Mouse (Mus musculus) G1E (cell line): Measurements from ENCODE around the gene Nadk. TPM values are rescaled to one million over a fixed set of nuclear protein-coding genes. Genes with fewer than 3 reads are reported as not detected.

Source experiments
- ATAC-seq: 2 replicates; pipeline ENCODE4 v1.8.0; 2016; ENCODE audit warnings: mild to moderate bottlenecking; ENCODE audit not compliant: insufficient number of reproducible peaks, poor library complexity, low FRiP score, severe bottlenecking; ENCODE audit errors: extremely low read depth
- DNase-seq: peaks from one replicate; pipeline ENCODE4 v3.0.0; 2012; ENCODE audit warnings: low spot score
- H3K27me3 ChIP-seq: 2 replicates; pipeline ENCODE4 v1.6.1; 2012; ENCODE audit warnings: mild to moderate bottlenecking, low read length, inconsistent platforms; ENCODE audit not compliant: insufficient read depth
- H3K36me3 ChIP-seq: replicated peaks from 2 replicates; pipeline ENCODE3; 2012; ENCODE audit warnings: mild to moderate bottlenecking, inconsistent platforms
- H3K4me1 ChIP-seq: 2 replicates; pipeline ENCODE4 v1.6.1; 2012; ENCODE audit warnings: low read depth, low read length, inconsistent platforms, mixed read lengths; ENCODE audit not compliant: insufficient read depth
- H3K4me3 ChIP-seq: 2 replicates; pipeline ENCODE4 v1.5.1; 2012; ENCODE audit warnings: low read depth, mild to moderate bottlenecking, inconsistent platforms, low read length, moderate library complexity, mixed read lengths
- H3K9me3 ChIP-seq: replicated peaks from 2 replicates; pipeline ENCODE4 v1.6.1; 2012; ENCODE audit warnings: inconsistent platforms
- CTCF ChIP-seq: IDR thresholded peaks from 2 replicates; pipeline ENCODE4 v1.5.1; 2012; ENCODE audit warnings: low read depth, low read length, inconsistent platforms, mixed read lengths
- GATA1 ChIP-seq: IDR thresholded peaks from 2 replicates; pipeline ENCODE4 v1.6.1; 2012; ENCODE audit warnings: borderline replicate concordance, low read length, inconsistent platforms, mixed read lengths
- GATA2 ChIP-seq: IDR thresholded peaks from 2 replicates; pipeline ENCODE4 v1.6.1; 2012; ENCODE audit warnings: low read depth, low read length, inconsistent platforms, borderline replicate concordance
- POLR2AphosphoS5 ChIP-seq: IDR thresholded peaks from 2 replicates; pipeline ENCODE4 v1.6.1; 2012; ENCODE audit warnings: low read depth, low read length, inconsistent platforms; ENCODE audit not compliant: insufficient replicate concordance
- TAL1 ChIP-seq: conservative IDR thresholded peaks from 2 replicates; pipeline ENCODE4 v1.6.1; 2012; ENCODE audit warnings: low read depth, low read length, inconsistent platforms, mixed read lengths
- polyA plus RNA-seq: library from polyadenylated mRNA; stranded (reverse); fragments of >175 nt; gene quantifications from 2 replicates; pipeline ENCODE4 v1.2.3, GENCODE M21; 2012
- total RNA-seq, 2 experiments: library from RNA; stranded (forward) in 1 of 2; stranded (reverse) in 1 of 2; fragments of 200-1000 nt in 1 of 2; fragments of >200 nt in 1 of 2; fragmentation: Nextera tagmentation in 1 of 2; gene quantifications; 2 replicates each; pipeline ENCODE4 v1.2.3; 2014 to 2017

Gene Nadk
- total and polyA plus RNA-seq, 3 experiments = 58.4 to 67.5 (median 61.6) TPM

DNA sequence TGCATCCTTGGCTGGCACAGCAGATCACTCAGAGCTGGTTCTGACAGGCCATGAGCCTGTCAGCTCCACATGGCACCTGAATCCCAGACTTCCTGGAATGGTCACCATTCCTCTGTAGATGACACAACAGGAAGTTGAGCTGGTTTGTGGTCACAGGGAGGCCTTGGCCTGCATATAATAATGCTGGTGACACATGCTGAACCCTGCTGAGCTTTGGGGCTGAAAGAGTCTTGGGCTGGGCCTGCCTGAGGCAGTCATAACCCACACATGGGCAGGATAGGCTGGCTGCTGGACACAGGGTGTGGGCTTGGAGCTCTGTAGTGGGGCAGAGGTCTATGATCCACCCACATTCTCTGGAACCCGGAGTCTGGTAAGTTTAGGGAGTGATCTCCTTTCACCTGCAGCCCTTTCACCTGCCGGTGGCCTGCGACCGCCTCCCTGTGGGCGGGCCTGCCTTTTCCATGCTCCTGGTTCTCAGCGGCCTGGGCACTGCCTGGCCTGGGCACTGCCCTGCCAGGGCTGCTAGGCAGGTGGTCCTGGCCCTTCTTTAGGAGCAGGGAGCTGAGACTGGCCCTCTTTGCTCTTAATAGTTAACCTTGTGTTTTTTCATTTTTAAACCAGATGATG is 20.2 kb downstream of the Nadk start:
- peaks cover 18% of the 10 kb centered on the region for H3K4me1 ChIP-seq
- no peak for TF ChIP-seq TAL1
- TF ChIP-seq POLR2AphosphoS5 = no peak
- H3K27me3 ChIP-seq = no peaks in the 10 kb centered on the region
- H3K36me3 ChIP-seq = peaks cover 95% of the 10 kb centered on the region
- H3K4me3 ChIP-seq = no peak overlapping the region
- ATAC-seq = no peak; the same call in 1 of the 2 replicates
- no peaks in the 10 kb centered on the region for H3K9me3 ChIP-seq
- no peak for DNase-seq

DNA sequence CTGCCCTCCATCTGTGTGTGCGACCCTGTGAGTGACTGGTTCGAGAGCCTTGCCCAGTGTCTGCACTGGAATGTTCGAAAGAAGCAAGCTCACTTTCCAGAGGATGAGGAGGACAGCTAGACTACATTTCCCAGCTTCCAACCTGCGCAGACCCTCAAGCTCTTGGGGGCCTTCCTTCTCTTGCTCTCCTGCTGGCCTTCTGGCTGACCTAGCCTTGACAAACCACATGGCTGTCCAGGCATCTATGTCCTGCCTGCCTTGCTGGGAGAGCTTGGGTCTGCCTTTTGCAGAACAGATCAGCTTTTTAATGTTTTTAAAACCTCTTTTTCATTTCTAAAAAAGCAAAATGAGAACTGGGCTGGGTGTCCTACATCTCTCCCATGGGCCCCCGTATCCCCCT is 27.2 kb downstream of the Nadk start:
- no peak for ATAC-seq

DNA sequence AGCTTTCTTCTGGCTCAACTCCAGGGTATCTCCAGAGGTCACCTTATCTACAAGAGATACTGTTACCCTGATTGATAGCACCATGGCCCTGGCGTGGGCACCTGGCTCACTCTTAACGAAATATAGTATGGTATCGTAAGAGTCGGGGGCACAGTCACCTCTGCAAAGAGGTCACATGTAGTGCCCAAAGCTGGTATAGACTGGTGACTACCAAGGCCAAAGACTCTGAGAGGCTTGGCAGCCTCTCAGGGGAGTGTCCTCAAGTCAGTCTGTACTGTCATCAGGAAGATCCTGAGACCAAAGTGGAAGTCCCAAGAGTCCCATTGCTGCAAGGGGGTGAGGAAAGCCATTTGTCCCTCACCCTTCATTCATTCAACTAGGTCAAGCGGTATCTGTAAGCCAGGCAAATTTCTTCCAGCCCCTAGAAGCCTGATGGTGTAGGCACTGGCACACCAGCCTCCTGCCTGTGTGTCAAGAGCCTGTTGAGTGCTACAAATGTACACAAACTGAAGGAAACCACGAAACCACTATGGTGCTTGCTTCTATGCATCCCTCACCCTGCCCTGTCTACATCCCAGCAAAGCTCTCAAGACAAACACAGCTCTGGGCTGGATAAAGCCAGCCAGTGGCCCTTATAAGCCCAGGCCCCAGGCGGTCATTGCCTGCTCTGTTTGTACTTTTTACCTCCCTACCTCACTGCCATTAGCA is 29.0 kb downstream of the Nadk start:
- ATAC-seq = no peak
- Histone ChIP-seq H3K27me3 (no peaks in the 10 kb centered on the region), H3K36me3 (peaks cover 61% of the 10 kb centered on the region), H3K4me1 (peaks cover 29% of the 10 kb centered on the region), H3K9me3 (no peaks in the 10 kb centered on the region), H3K4me3 (no peak overlapping the region)
- TF ChIP-seq POLR2AphosphoS5 (no peak), TAL1 (no peak), GATA2 (no peak), GATA1 (no peak), CTCF (no peak)
- DNase-seq = no peak

More for the DNA sequence above, 27.2 kb downstream of the Nadk start:
- no peak for DNase-seq
- TF ChIP-seq GATA2 (no peak), TAL1 (no peak), GATA1 (no peak), CTCF (no peak)
- H3K27me3 ChIP-seq = no peaks in the 10 kb centered on the region
- no peak overlapping the region for H3K4me3 ChIP-seq
- no peaks in the 10 kb centered on the region for H3K9me3 ChIP-seq
- peaks cover 14% of the 10 kb centered on the region; the same call in 1 of the 2 replicates for H3K4me1 ChIP-seq
- H3K36me3 ChIP-seq = peaks cover 79% of the 10 kb centered on the region

DNA sequence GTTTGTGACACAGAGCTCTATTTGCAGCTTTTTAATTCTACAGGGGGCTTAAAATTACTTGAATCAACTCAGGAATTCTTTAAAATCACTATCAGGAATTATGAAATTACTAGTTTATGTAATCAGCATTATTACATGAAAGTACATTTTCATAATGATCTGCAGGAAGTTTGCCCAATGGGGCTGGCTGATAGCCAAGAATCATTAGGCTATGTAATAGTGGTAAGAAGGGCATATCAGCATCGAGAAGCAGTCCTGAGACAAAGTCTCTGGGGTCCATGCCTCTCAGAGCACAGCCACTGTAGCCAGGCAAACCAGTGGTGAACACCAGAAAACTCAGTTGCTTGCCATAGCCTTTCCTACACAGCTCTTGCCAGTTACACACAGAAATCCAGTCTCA is 31.6 kb downstream of the Nadk start:
- H3K4me1 ChIP-seq = peaks cover 55% of the 10 kb centered on the region

DNA sequence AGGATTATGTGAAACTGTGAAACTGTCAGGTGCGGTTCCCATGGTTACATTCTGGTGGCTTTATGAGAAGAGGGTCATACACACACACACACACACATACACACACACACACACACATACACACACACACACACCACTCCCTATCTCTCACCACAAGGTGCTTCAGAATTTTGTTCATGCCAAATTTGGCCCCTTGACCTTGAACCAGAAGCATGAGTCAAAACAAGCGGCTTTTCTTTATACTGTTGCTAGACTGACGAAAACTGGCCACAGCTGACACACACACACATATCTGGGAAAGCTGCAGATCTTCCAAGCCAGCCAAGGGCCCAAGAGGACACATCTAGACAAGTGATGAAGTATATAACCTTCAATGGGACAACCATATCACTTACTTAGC is 33.6 kb downstream of the Nadk start:
- no peaks in the 10 kb centered on the region for H3K9me3 ChIP-seq
- ATAC-seq = no peak
- H3K36me3 ChIP-seq = peaks cover 16% of the 10 kb centered on the region
- H3K27me3 ChIP-seq = no peaks in the 10 kb centered on the region
- H3K4me3 ChIP-seq = peak overlapping the region; percentile 62; the same call in 1 of the 2 replicates
- no peak for TF ChIP-seq CTCF
- peaks cover 66% of the 10 kb centered on the region for H3K4me1 ChIP-seq
- DNase-seq = no peak

More for the DNA sequence above, 31.6 kb downstream of the Nadk start:
- ATAC-seq (no peak), DNase-seq (no peak)
- Histone ChIP-seq H3K4me3 (no peak overlapping the region), H3K36me3 (peaks cover 35% of the 10 kb centered on the region), H3K27me3 (no peaks in the 10 kb centered on the region), H3K9me3 (no peaks in the 10 kb centered on the region)
- TF ChIP-seq TAL1 (no peak), CTCF (no peak), POLR2AphosphoS5 (no peak), GATA1 (no peak), GATA2 (no peak)

DNA sequence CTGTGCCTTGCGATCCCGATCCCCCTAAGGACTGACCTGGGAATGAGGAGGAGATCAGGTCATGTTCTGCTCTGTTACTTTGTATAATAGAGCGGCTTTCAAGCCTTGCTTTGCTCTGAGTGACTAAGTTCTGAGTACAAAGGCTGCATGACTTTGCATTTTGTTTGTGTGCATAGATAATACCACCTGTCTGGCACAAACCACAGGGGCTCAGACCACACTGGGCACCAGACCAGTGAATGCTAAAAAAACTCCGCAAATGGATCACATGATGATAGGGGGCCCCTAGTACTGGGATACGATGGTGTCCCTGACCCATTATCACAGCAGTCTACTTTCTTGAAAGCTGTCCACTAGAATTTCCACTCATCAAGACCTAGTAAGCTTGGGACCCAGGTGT is 34.4 kb downstream of the Nadk start:
- ATAC-seq = peak; percentile 72
- H3K4me1 ChIP-seq = peaks cover 62% of the 10 kb centered on the region
- H3K4me3 ChIP-seq = peak overlapping the region; percentile 62; the same call in 1 of the 2 replicates
- H3K36me3 ChIP-seq = peaks cover 7% of the 10 kb centered on the region
- H3K27me3 ChIP-seq = no peaks in the 10 kb centered on the region
- DNase-seq = peak; percentile 69
- TF ChIP-seq TAL1 (peak; percentile 84), CTCF (no peak)
- no peaks in the 10 kb centered on the region for H3K9me3 ChIP-seq

DNA sequence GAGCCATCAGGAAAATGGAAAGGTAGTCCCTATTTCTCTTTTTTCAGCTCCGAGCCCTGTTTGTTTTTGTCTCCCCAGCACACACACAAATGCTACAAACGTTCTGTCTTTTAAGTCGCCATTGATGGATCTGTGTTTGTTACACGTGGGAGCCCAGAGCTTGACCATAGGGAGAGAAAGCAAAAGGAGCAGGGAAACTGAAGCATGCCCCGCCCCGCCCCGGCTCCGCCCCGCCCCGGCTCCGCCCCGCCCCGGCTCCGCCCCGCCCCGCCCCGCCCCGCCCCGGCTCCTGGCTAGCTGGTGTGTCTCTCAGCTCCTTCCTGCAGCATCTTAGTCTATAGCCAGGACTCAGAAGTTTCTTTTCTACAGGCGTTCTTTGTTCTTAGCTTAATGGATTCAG is 36.4 kb downstream of the Nadk start:
- Histone ChIP-seq H3K4me1 (peaks cover 69% of the 10 kb centered on the region), H3K27me3 (no peaks in the 10 kb centered on the region), H3K4me3 (no peak overlapping the region; the same call in 1 of the 2 replicates), H3K9me3 (no peaks in the 10 kb centered on the region), H3K36me3 (peaks cover 11% of the 10 kb centered on the region)
- TF ChIP-seq GATA1 (no peak), TAL1 (no peak), POLR2AphosphoS5 (no peak)
- DNase-seq (no peak), ATAC-seq (no peak)
